Mouse (Mus musculus) NIH3T3 (cell line): ENCODE measurements around the gene Elavl1.
"Not testable (repeated sequence)": the region's sequence is repeated elsewhere in the genome, so short reads cannot be mapped to it uniquely, and the experiment has no call there.

Source experiments
- DNase-seq: peaks from one replicate; pipeline ENCODE4 v3.0.0-alpha.2; 2012; ENCODE audit warnings: low read depth

The Elavl1 gene

GRCm38 (mm10) chr8:4324983-4325750 lies at the start of gene Elavl1, which contains the start of gene Ccl25:
Gene Elavl1 (minus strand): TSS chr8:4325413.
Gene Ccl25 (plus strand): TSS chr8:4325210.
- peak; percentile 98 for DNase-seq

DNA sequence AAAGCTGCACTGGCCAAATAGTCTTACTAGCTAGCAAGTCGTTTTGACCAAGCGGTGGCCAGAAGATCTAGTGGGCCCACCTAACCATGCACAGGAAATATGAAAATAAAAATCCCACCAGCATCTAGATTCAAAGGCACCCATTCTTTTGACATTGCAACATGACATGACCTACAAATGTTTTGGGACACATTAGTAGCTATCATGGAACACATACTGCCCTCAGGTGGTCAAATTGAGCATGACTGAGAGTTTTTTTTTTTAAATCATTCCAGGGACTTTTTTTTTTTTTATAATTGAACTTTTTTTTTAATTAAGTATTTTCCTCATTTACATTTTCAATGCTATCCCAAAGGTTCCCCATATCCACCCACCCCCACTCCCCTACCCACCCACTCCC lies 47.4 kb upstream of the Elavl1 start:
- peak; percentile 46 for DNase-seq

DNA sequence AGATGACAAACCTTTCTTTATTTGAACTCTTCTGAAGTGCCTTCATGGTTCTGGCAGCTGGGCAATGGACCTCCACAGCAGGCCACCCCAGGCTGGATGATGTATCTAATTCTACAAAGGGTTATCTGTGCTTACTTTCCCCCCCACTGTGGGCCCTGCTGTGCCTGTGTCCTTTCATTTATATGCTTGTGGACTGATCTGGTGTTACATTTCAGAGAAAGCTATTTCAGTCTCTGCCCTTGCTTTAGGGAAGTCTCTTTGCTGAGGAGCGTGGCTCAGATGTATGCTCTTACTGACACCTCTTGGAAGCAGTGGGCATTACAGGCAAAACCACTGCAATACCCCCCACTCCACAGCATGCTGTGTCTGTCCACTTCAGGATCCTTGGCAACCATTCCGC lies 44.9 kb upstream of the Elavl1 start:
- peak; percentile 73 for DNase-seq

- no peak for DNase-seq
These were observed 43.3 kb upstream of the Elavl1 start for GRCm38 (mm10) chr8:4368470-4368869.

DNA sequence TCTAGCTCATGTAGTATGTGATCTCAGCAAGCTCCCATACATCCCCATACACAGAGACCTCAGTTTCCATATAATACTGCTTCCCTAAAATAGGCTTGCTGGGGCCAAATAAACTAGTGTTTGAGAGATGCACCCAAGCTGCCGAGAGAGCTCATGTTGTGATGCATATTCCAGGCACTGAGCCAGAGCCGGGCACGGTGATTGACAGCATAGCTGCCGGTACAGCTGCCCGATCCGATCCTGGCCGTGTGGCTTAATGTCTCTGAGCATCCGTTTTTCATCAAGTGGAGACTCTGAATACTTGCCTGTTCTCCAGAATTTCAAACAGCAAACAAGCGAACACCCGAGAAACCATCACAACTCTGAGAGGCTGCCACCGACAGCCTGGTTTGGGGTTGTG lies 42.6 kb upstream of the Elavl1 start:
- DNase-seq = peak; percentile 37

DNA sequence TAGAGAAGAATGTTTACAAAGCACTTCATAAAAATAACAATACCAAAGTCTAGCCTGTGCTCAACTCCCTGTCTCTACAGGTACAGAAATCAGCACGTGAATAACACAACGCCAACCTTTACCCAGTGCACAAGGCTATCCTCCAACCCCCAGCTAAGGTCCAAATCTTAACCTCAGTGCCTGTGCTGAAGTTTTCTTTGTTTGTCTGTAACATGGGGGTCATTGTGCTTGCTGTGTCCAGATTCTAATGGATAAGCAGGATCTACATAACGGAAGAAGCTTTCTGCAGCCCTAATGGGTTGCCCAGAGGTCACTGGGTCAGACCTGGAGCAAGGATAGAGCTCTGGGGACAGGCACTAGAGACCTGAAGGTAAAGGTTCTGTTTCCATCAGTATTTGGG lies 41.0 kb upstream of the Elavl1 start:
- DNase-seq = no peak

DNA sequence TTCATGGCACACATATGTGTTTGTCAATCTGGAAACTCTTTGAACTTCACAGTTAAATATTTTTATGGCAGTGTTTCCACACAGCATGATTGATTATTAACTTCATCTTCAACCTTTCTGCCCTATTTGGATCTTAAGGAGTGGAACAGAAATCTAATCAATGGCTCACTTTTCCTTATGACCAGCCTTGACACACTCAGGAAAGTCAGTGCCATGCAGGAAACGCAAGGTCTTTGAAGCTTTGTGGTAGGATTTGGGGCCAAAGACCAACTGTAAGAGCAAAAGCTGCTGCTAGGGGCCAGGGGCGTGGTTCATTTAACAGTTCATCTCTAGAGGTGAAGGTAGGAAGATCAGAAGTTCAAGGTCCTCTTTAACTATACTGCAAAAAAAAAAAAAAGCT lies 35.7 kb upstream of the Elavl1 start:
- no peak for DNase-seq

DNA sequence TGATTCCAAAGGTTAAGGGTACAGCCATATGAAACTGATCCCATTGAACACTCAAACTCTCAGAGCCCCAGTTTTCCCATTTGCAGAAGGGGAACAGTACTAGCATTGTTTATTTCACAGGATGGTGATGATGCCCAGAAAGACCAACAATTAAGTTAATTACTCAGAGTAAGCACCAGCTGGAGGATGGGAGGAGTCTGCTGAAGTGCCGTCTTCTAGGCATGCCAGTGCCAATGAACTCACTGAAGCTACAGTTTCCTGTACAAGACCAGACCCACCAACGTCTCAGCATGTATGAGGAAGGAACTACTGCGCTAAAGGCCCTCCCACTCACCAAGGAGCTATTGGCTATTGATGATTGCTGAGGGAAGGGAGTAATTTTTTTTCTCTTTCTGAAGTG lies 34.1 kb upstream of the Elavl1 start:
- DNase-seq = no peak

GRCm38 (mm10) chr8:4355455-4355854 lies 30.2 kb upstream of the Elavl1 start:
- no peak for DNase-seq

GRCm38 (mm10) chr8:4354516-4354915 lies 29.3 kb upstream of the Elavl1 start:
- DNase-seq = no peak

DNA sequence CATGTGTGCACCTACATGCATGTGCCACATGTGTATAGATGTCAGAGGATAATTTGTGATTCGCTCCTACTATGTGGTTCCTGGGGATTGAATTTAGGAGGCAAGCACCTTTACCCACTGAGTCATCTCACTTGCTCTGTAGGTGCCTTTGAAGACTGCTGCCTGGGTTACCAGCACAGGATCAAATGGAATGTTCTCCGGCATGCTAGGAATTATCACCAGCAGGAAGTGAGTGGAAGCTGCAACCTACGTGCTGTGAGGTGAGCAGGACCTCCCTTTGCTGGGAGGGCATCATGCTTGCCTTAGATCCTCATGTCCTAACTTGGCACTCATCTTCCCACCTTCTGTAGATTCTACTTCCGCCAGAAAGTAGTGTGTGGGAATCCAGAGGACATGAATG lies 28.5 kb upstream of the Elavl1 start:
- DNase-seq = no peak

- DNase-seq = not testable (repeated sequence)
These were observed 27.3 kb upstream of the Elavl1 start for GRCm38 (mm10) chr8:4352562-4352961.

GRCm38 (mm10) chr8:4350618-4351017 lies 25.4 kb upstream of the Elavl1 start:
- no peak for DNase-seq

- no peak for DNase-seq
These were observed 24.1 kb upstream of the Elavl1 start for GRCm38 (mm10) chr8:4349335-4349734.

DNA sequence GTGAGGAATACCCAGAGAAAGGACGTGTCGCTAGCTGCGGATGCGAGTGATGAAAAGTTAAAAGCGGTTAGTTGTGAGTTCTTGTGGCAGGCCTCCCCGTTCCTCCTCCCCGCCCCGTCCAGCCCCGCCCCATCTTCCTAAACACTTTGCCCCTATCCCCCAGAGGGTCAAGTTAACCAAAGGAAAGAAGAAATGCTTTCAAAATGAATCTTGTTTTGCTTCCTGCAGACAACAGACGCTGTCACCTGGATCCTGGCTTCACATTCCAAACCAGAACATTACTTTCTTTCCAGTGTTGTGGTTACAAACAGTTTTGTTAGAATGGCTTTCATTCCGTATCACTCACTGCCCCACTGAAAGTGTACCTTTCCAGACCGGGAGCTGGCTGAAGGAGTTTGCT lies 23.1 kb upstream of the Elavl1 start:
- no peak for DNase-seq

- DNase-seq = no peak
These were observed 22.4 kb upstream of the Elavl1 start for GRCm38 (mm10) chr8:4347661-4348060.

DNA sequence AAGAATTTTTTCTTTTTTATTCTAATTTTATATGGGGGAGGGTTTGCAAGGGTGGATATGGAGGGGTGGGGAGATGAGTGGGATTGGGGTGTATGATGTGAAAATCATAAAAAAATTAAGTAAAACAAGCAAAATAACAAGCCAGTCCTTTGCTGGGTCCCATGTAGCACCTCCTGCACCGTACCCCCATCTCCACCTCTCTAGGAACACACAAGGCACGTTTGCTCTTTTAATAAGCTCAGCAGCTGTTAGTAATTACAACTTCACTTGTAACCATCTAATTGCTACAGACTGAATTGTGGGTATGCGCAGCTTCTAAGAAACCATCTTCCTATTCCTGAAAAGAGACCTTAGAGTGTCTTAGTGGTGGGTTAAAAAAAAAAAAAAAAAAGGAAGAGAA lies 15.0 kb upstream of the Elavl1 start:
- no peak for DNase-seq

GRCm38 (mm10) chr8:4335678-4336077 lies 10.5 kb upstream of the Elavl1 start:
- DNase-seq = no peak

- DNase-seq = no peak
These were observed 8.8 kb upstream of the Elavl1 start for GRCm38 (mm10) chr8:4333966-4334365.

- peak; percentile 56 for DNase-seq
These were observed 3.8 kb upstream of the Elavl1 start for GRCm38 (mm10) chr8:4329000-4329399.

GRCm38 (mm10) chr8:4325751-4326036 lies 481 bp upstream of the Elavl1 start:
- DNase-seq = no peak

DNA sequence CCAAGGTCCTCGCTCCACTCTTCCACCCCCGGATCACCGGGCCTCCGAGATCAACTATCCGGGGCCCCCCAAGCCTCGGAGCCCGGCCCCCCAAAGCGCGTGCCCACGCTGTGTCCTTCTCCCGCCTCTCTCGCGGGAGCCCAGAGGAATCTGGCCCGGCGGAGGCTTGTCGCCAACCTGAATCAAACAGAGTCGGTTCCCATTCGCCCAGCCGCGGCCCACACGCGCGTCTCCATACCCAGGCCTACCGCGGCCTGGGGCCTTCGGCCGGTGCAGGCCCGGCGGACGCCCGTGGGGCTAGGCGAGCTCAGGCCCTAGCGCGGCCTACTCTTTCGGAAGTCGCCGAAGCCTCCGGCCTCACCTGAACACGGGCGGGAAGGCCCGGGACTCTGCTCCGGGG lies 688 bp downstream of the Elavl1 start:
- DNase-seq = no peak

- DNase-seq = peak; percentile 14
These were observed 1.3 kb downstream of the Elavl1 start for GRCm38 (mm10) chr8:4323917-4324316.

- DNase-seq = peak; percentile 91
These were observed 2.7 kb downstream of the Elavl1 start for GRCm38 (mm10) chr8:4322470-4322869.
